Mouse (Mus musculus): Measurements from ENCODE around the gene Supt5.

The Supt5 gene

DNA sequence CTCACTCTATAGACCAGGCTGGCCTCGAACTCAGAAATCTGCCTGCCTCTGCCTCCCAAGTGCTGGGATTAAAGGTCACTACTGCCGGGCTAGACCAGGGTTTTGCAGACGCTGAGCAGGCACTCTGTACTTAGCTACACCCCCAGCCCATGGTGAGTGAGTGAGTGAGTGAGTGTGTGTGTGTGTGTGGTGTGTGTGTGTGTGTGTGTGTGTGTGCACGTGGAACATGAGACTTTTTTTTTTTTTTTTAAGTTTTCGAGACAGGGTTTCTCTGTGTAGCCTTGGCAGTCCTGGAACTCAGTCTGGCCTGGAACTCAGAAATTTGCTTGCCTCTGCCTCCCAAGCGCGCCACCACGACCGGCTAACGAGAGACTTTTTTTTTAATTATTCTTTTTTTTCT is 36.1 kb upstream of the Supt5 start:
- no peak for DNase-seq (ENCODE audit: low spot score)

DNA sequence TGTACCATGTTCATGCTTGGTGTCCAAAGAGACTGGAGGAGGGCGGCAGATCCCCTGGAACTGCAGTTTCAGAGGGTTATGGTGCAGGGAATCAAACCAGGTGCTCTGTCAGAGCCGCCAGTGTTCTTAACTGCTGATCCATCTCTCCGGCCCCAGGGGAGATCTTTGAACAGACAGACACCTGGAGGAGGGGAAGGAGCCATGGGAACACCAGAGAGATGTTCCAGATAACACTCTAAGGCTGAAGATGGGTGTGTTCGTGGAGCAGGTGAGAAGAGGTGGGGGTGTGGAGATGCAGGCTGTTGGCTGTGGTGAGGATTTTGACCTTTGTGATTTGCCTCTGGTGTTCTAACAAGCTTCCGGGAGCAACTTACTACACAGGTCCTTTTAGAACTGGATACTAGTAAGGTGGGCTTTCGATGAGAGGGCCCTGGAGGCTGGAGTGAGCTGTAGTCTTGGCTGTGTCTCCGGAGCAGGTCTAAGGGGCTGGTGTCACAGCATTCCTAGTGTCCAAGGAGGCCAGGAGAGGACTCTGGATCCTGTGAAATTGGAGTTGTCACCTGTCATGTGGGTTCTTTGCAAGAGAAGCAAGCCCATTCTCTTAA is 35.4 kb upstream of the Supt5 start:
- DNase-seq (ENCODE audit: low spot score), result no peak

DNA sequence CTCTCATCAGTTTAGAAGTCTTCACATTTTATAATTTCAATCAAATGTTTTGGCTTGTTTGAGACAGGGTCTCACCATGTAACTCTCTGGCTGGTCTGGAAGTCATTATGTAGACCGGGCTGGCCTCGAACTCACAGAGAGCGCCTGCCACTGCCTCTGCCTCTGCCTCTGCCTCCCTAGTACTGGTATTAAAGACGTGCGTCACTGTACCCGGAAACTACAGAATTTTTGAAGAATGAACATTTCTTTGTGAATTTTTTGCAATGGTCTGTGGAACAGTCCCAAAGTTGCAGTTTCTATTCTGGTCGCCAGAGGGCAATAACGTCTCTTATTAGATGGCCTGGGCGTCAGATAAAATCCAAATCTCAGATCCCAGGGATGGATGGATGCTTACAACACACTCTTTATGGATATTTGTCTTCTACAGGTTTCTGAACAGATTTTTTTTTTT is 34.6 kb upstream of the Supt5 start:
- DNase-seq (ENCODE audit: low spot score), result no peak

DNA sequence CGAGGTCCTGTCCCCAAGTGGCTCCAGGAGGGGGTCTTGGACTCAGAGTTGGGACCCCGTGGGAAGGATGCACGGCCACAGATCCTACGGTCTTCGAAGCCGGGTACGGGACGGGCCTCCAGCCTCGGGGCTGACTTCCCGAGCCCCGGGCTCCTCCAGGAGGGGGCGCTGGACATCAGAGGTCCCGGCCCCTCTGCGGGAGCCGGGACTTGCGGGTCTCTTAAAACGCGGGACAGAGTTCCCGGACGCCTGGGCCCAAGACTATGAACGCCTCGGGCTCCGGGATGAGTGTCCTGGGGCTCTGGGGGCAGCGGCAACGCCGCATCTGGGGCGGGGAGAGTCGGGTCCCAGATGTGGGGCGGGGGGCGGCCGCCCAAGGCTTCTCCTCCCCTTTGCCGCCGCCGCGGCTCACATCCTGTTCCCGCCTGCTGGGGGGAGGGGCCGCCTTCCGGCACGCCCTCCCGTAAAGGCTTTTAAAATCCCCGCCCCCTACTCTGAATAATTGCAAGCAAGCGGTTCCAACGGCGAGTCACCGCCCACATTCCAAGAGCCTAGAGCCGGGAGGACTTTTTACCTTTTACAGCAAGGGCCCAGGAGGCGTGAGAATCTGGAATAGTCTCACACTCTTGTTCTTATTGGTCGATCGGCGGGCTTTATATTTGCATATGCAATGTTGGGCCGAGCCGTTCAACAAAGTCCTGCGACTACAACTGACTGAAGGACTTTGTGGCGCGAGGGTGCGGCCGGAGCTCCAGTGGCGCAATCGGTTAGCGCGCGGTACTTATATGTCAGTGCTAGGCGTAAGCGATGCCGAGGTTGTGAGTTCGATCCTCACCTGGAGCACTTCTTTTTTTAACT is 33.9 kb upstream of the Supt5 start, which contains the start of gene Plekhg2:
TSS of gene Plekhg2 (minus strand) at position 349 of the 858 bp plus-strand sequence.
- peak; percentile 95 for DNase-seq (ENCODE audit: low spot score)

DNA sequence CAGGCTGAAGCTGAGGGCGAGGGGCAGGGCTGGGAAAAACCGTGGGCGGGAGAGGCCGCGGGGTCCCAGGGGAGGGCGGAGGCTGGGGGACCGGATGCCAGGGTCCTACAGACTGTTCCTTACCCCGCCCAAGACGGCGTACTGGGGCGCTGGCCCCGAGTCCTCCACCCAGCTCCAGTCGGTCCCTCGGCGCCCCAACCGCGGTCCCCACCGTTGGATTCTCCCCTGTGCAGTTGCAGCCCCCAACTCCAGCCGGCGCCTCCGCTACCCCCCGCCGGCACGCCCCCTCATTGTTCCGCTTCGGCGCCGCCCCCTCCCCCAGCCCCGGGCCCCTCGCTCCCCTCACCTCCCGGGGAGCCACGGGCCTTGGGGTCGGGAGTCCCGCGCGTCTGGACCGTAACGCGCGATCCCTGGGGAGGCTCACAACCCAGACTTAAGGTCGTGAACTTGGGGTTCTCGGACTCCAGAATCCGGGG is 33.0 kb upstream of the Supt5 start:
- DNase-seq (ENCODE audit: low spot score), result no peak

DNA sequence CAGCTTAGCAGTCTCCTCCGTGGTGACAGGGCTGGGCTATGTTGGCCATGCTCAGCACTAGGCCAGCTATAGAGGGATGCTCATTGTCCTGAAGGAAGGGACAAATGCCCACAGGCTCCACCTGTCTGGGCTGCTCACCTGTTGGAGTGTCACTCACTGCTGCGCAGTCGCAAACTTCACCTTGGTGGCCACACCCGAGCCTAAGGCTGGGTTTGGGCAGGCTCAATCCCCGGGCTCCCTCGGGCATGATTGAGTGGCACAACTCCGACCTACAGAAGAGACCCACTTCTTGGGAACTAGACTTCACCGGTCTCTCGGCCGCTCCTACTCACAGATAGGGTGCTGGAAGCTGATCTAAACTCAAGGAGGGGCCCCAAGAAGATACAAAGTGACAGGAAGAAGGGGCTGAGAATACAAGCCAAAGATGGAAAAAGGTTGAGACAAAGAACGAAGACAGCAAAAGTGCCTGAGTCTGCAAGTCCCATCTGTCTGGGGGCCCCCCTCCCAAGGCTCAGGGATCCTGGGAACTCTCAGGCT is 32.5 kb upstream of the Supt5 start:
- DNase-seq (ENCODE audit: low spot score), result no peak

DNA sequence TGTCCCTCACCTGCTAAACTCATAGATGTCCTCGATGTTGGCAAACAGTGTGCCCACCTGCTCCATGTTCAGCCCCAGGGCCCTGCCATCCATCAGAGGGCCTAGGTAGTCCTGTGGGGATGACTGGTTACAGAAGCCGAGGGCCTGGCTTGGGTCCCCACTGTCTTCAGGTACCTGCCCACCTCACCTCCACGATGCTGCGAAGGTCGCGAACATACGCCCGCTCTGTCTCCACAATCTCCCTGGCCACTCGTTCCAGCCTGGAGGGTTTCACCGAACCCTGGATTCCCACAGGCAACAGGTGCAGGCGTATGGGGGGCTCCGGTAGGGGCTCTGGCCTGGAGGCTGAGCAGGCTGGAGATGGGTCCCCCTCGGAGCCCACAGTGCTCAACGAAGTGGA is 31.5 kb upstream of the Supt5 start:
- DNase-seq (ENCODE audit: low spot score), result no peak

DNA sequence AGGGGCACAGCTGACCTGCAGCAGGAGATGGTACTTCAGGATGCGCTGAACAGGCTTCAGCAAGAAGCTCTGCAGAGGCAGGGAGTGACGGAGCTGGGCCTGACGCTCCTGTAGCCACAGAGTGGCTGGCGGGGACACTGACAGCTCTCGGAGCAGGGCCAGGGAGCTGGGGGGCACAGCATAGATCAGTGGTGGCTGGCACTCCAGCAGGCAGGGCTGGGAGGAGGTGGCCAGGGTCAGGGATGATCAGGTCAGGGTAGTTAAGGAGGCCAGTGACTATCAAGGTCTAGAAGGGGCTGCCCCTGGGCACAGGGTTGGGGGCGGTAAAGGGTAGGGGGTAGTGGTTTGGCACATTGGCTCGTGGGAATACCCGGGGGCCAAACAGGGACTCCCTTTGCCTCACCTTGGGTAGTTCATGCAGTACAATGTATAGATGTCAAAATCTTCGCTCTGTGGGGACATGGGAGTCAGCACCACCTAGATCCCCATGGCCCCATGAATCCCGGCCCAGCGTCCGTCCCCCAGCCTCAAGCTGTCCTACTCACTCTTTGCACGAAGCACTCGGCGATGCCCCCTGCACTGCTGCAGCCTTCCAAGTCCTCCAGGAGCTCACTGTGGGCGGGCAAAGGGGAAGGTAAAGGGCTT is 29.9 kb upstream of the Supt5 start:
- DNase-seq (ENCODE audit: low spot score), result no peak

DNA sequence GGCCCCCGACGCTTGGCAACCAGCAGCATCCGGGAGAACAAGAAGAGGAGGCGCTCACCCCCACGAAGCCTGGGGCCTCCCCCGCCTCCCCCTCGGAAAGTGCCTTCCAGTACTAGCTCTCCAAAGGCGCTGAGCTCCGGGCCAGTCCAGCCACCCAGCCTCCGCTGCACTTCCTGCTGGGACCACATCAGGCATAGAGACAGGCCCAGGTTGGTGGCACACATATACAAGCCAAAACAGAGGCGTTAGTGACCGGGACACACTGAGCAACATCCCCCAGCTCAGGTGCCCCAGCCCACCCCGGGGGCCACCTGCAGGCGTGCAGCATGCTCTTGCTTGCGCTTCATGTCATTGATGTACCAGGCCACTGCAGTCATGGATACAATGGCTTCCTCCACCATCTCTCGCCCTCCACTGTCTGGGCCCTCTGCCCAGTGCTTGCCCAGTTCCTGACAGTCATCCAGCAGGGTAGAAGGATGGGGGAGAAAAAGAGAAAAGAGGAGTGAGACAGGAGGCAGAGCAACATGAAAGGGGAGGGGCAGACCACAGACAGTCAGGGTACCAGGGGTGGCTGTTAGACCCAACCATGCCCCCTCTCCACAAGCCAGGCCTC is 29.2 kb upstream of the Supt5 start:
- DNase-seq (ENCODE audit: low spot score), result no peak

DNA sequence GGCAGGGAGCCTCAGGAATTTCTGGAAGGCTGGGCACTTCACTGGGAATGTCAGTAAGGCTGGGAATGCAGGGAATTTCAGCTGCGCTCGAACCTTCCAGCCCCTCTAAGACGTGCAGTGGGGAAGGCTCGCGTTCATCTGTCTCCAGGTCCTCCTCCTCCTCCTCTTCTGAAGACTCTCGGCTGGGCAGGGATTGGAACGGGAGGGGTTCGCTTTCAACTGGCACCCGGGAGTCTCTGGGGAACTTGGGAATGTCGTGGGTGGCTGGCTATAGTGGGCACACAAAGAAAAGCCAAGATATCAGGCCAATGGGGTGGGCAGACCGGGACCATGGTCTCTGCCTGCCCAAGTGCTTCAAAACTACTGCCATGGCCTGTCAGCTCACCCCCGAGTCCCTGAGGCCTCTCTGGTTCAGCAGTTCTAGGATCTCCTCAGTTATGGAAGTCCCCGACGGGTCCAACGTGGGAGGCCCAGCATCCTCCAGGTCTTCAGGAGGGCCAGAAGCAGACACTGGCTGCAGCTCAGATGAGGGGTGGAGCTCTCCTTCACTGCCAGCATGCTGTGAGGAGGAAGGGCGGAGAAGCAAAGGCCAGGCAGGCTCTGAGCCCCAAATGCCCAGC is 24.0 kb upstream of the Supt5 start:
- DNase-seq (ENCODE audit: low spot score), result no peak

DNA sequence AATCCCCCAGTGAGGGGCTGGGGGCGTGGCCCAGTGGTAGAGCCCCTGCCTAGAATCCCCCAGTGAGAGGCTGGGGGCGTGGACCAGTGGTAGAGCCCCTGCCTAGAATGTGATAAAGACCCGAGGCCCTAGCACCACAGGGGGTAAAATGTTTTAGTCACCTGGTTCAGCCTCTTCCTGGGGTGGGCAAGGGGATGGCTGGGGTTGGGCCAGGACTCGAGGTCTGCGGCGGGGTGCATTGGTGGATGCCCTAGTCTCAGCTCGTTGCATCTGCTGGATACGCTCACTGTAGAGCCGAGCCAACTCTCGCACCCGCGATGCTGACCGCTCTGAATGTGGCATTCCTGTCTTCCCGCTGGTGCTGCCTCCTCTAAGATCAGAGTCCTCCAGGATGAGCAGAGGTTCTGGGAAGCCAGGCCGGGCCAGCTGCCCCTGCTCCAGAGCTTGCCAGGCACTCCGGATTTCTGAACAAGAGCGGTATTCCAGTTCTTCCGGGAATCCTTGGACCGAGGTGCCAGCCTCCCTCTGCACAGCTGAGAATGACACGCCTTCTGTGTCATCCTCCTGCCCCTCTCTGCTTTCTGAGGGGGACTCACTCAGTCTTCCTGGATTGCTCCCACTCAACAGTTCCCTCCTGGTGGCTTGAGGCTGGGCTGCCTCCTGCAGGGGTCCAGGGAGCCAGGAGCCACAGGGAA is 23.2 kb upstream of the Supt5 start:
- no peak for DNase-seq (ENCODE audit: low spot score)

DNA sequence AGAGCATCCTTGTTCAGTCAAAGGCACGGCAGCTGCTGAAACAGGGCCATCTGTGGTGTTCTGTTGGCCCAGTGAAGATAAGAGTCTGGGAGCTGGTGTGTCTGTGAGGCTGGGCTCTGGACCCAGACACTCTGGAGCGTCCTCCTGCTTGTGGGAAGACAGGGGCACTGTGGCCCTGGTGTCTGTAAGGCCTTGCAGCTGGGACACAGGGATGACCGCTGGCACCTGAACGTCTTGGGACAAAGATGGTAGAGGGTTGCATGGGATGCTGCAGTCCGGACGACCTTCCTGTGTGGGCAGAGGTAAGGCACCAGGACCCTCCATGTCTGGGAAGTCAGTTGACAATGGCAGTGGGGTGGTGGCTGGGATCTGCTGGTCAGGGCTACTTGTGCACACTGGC is 21.7 kb upstream of the Supt5 start:
- no peak for DNase-seq (ENCODE audit: low spot score)

DNA sequence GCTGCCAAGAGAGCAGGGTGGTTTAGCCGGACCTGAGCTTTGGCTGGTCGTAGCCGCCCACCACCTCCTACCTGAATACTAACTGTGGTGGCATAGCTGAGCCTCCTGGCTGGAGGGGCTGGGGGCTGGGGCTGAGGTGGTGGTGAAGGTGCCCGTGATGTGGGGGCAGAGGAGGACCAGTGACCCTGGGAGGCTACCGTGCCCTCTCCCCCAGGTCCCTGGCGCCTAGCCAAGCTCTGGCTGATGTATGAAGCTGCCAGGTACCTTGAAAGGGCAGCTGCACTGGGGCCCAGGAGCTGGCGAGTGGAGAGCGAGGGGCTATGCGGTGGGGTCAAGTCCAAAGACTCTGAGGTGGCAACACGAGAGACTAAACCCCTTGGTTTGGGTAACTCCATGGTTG is 21.3 kb upstream of the Supt5 start:
- DNase-seq (ENCODE audit: low spot score), result no peak

DNA sequence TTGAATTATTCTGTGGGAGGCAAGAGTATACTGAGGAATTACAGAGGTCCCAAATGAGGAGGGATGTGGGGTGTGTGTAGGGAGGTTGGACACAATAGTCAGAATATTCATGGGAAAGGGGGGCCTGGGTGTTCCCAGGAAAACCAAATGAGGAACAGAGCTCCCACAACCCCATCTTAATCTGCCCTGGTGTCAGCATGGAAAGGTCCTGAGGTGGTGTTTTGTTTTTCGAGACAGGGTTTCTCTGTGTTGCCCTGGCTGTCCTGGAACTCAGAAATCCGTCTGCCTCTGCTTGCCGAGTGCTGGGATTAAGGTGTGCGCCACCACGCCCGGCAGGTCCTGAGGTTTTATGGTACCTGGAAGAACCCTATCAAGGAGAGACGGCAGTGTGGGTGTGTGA is 19.9 kb upstream of the Supt5 start:
- no peak for DNase-seq (ENCODE audit: low spot score)

DNA sequence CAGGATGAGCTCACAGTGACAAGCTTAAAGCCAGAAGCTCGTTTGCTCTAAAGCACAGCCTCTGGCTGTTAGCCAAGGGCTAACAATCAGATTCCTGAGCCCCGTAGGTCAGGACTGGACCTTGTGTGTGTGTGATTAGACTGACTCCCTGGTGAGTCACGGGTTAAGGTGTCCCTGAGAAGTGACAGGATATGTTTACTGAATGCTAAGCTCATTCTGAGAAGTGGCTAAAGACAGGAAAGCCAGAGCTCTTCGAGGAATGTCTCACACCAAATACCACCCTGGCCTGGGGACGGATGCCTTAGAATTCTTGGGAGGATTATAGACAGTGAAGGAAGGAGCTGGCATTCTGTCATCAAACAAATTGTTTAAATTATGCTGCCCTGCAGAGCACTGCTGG is 19.4 kb upstream of the Supt5 start:
- no peak for DNase-seq (ENCODE audit: low spot score)

DNA sequence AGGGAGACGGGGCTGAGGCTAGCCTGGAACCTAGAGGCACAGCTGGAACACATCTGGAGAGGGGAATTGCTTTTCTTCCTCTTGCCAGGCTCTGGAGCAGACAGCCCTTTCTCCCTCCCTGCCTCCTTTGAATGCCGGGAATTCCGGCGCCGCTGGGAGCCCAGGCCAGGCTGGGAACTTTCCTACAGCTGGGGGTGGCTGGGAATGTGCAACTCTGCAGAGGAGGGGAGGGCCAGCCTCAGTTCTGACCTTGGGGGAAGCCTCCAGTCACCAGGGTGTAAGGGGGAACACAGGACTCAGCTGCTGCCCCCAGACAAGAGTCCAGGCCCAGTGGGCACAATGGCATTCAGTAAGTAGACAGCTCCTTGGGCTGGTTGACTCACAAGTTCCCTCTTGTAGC is 18.4 kb upstream of the Supt5 start:
- no peak for DNase-seq (ENCODE audit: low spot score)

DNA sequence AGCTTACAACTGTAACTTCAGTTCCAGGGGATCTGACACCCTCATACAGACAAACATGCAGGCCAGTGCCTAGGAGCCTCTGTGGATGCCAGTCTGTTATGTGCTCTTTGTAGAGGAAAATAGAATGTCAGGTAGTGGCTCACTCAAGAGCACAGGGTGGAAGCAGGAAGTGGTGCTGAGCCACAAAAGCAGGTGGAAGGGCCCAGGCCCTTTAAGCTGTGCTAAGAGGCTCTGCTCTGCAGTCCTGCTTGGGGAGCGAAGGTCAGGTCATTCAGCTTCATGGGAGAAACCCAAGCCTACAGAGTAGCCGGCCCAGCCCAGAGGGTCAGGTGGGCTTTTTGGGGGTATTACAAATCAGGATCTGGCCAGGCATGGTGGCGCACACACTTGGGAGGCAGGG is 16.7 kb upstream of the Supt5 start:
- no peak for DNase-seq (ENCODE audit: low spot score)

DNA sequence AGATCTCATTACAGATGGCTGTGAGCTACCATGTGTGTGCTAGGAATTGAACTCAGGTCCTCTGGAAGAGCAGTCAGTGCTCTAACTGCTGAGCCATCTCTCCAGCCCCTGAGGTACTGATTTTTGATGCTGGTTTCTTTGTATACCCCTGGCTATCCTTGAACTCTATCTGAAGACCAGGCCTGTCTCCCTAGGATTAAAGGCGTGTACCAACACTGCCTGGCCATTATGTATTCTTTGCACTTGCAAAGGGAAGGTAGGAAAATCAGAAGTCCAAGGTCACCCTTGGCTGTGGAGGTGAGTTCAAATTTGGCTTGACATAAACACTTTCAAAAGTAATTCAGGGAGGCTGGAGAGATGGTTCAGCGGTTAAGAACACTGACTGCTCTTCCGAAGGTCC is 16.1 kb upstream of the Supt5 start:
- no peak for DNase-seq (ENCODE audit: low spot score)

DNA sequence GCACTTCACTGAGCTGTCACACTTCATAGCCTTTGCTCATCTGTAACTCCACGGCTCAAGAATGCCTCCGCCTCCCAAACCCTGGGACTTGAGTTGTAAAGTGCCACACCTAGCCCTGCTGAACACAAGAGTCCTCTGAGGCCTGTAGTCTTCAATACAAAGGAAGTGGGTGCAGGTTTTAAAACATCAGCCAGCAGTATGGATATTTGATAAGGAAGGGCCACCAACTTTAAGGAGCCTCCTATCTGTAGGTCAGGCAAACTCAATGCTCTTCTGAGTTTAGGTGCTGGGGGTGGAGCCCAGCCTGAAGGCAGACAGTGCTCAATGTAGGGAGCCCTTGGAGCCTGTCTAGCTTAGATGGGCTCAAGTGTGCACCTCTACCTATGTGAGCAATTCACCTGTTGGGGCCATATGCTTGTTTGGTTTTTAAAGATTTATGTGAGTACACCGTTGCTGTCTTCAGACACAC is 15.6 kb upstream of the Supt5 start:
- DNase-seq (ENCODE audit: low spot score), result no peak

DNA sequence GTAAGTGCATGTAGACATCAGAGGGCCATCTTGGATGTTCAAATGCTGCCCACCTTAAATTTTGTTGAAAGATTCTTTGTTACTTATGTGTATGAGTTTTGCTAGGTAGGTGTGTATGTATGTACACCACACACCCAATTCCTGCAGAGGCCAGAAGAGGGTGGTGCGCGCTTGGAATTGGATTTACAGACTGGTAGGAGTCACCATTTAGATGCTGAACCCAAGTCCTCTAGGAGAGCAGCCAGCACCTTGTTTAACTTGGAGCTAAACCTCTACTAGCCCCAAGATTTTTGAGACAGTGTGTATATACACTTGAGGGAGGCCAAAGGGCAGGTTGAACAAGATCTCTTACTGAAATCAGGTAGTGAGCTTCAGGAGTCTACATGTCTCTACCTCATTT is 14.7 kb upstream of the Supt5 start:
- no peak for DNase-seq (ENCODE audit: low spot score)

DNA sequence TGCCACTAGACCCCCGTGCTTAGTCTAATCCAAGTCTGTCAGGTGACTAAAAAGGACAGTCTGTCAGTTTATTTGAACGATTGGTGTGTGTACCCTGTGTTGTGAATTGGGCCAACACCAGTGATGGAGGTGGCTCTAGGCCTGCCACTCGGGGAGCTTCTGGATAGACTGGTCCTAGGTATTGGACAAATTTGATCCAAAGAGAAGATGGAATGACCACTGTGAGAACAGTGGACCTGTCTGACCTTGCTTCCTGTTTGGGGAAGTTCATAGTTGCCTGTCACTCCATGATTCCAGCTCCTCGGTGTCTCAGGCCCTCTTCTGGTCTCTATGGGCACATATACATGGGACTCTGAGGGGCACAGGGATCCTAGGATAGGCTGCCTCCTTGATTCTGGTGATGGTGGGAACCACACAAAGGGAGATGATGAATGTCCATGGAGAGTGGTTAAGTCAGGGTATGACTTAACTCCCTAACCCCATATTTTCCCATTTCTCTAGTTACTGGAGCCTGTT is 13.2 kb upstream of the Supt5 start:
- DNase-seq (ENCODE audit: low spot score), result no peak
